Mouse (Mus musculus): ENCODE measurements around the gene Irf6.

The Irf6 gene

GRCm38 (mm10) chr1:193152872-193153271 lies at the start of gene Irf6:
Gene Irf6 (plus strand): TSS chr1:193153111.
- in situ Hi-C loops (cut with MseI, MboI): no loop called here

- in situ Hi-C loops (cut with MseI, MboI): no loop called here
These were observed 40.8 kb upstream of the Irf6 start for GRCm38 (mm10) chr1:193112093-193112492.

GRCm38 (mm10) chr1:193122793-193123192 lies 30.1 kb upstream of the Irf6 start:
- in situ Hi-C loops (cut with MseI, MboI): no loop called here

- in situ Hi-C loops (cut with MseI, MboI): no loop called here
These were observed 29.6 kb upstream of the Irf6 start for GRCm38 (mm10) chr1:193123290-193123689.

GRCm38 (mm10) chr1:193125835-193126234 lies 27.1 kb upstream of the Irf6 start:
- in situ Hi-C loops (cut with MseI, MboI): no loop called here

- in situ Hi-C loops (cut with MseI, MboI): no loop called here
These were observed 24.9 kb upstream of the Irf6 start for GRCm38 (mm10) chr1:193128055-193128454.

- in situ Hi-C loops (cut with MseI, MboI): no loop called here
These were observed 23.6 kb upstream of the Irf6 start for GRCm38 (mm10) chr1:193129321-193129720.

- in situ Hi-C loops (cut with MseI, MboI): no loop called here
These were observed 23.0 kb upstream of the Irf6 start, which contains the start of gene Diexf for GRCm38 (mm10) chr1:193129786-193130455. Gene Diexf (minus strand): TSS chr1:193130272.

GRCm38 (mm10) chr1:193130456-193130825 lies 22.5 kb upstream of the Irf6 start:
- in situ Hi-C loops (cut with MseI, MboI): no loop called here

GRCm38 (mm10) chr1:193130839-193131238 lies 22.1 kb upstream of the Irf6 start:
- in situ Hi-C loops (cut with MseI, MboI): no loop called here

GRCm38 (mm10) chr1:193131311-193131948 lies 21.5 kb upstream of the Irf6 start:
- in situ Hi-C loops (cut with MseI, MboI): no loop called here

GRCm38 (mm10) chr1:193132385-193132784 lies 20.5 kb upstream of the Irf6 start:
- in situ Hi-C loops (cut with MseI, MboI): no loop called here

GRCm38 (mm10) chr1:193133726-193134125 lies 19.2 kb upstream of the Irf6 start:
- in situ Hi-C loops (cut with MseI, MboI): no loop called here

- in situ Hi-C loops (cut with MseI, MboI): no loop called here
These were observed 14.8 kb upstream of the Irf6 start for GRCm38 (mm10) chr1:193138087-193138486.

- in situ Hi-C loops (cut with MseI, MboI): no loop called here
These were observed 14.2 kb upstream of the Irf6 start for GRCm38 (mm10) chr1:193138669-193139068.

GRCm38 (mm10) chr1:193141118-193141517 lies 11.8 kb upstream of the Irf6 start:
- in situ Hi-C loops (cut with MseI, MboI): no loop called here

GRCm38 (mm10) chr1:193142517-193143062 lies 10.3 kb upstream of the Irf6 start:
- in situ Hi-C loops (cut with MseI, MboI): no loop called here

- in situ Hi-C loops (cut with MseI, MboI): no loop called here
These were observed 8.4 kb upstream of the Irf6 start for GRCm38 (mm10) chr1:193144516-193144915.

GRCm38 (mm10) chr1:193145101-193145500 lies 7.8 kb upstream of the Irf6 start:
- in situ Hi-C loops (cut with MseI, MboI): no loop called here

- in situ Hi-C loops (cut with MseI, MboI): no loop called here
These were observed 6.5 kb upstream of the Irf6 start for GRCm38 (mm10) chr1:193146416-193146815.

GRCm38 (mm10) chr1:193149231-193149630 lies 3.7 kb upstream of the Irf6 start:
- in situ Hi-C loops (cut with MseI, MboI): no loop called here

GRCm38 (mm10) chr1:193151134-193151533 lies 1.8 kb upstream of the Irf6 start:
- in situ Hi-C loops (cut with MseI, MboI): no loop called here

GRCm38 (mm10) chr1:193153561-193153960 lies 650 bp downstream of the Irf6 start:
- in situ Hi-C loops (cut with MseI, MboI): no loop called here

All from mouse trophoblast stem cell (cell line).